Mouse (Mus musculus) skeletal muscle tissue, adult 2 months (tissue): ENCODE data around the gene Dynlt1f.
"Not testable (repeated sequence)": the region's sequence is repeated elsewhere in the genome, so short reads cannot be mapped to it uniquely, and the experiment has no call there.

Experiments
- DNase-seq: peaks from one replicate; pipeline ENCODE4 v3.0.0-alpha.2; 2012; ENCODE audit warnings: low read depth, low spot score

Dynlt1f gene

DNA sequence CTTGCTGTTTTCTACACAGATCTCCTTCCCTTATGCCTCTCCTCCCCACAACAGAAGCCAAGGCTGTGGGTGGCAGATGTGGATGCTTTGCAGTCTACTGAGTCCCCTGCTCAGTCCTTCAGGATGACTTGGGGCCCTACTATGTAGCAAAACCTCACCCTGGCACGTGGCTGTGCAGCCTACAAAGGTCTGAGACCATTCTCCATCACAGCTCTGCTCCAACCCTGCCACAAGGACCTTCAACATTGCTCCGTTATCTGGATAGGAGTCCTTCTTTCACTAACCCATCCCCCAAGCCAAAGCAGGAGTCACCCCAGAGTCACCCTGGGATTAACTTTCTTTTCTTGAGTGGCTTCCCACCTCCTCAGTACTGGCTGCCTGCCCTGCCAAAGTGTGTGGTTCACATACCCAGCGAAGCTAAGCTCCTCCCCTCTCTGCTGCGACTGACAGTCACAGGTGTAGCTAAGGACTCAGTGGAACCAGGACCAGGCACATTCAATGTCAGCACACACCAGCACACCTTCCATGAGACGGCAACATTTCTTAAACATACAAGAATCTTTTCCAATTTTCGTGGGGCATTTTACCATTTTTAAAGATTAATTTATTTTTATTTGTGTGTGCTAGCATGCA lies 30.7 kb downstream of the Dynlt1f start:
- not testable (repeated sequence) for DNase-seq

DNA sequence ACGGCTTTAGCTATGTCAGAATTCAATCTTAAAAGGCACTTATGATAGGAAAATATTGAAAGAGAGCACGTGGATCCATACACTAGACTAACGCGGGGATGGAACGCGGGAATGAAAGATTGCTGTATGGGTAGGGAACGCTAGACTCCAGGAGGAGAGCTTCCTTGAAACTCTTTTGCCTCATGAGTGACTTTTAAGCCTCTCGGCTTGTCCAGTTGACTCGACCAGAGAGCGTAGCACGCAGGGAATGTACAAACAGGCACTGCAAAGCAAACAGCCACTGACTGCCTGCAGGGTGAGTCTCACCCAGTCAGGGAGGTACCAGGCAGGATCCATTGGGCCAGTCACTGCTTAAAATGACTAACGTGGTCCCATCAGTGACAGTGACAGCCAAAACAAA lies 33.7 kb downstream of the Dynlt1f start:
- DNase-seq = not testable (repeated sequence)

DNA sequence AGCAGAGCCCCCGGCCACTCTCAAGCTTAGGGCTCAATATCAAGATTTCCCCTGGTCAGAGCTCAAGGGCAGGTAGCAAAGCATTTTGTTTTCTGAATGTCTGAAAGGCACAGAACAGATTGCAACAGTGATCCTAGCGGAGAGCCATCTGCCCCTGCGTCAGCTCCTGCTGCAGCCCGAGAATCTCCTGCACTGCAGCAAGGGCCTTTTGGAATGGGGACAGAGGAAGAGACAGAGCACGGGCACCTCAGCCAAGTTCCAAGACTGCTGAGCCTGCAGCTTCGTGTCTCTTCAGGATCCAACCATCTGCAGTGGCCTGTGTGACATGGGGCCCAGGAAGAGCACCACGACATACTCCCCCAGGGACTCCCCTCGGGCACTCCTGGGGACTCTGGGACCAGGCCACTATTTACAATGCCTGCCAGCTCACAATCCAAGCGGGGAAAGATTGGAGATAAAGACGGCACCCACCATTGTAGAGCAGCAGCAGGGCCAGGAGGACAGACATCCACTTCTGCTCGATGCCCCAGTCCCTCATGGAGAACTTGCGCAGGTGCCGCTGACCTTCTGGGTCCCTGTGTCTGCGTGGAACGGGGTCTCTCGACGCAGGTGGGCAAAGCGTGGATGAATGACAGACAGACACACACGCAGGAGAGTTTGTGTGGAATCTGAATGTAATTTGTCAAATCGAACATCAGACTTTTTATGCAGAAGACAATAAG lies 34.8 kb downstream of the Dynlt1f start:
- not testable (repeated sequence) for DNase-seq

DNA sequence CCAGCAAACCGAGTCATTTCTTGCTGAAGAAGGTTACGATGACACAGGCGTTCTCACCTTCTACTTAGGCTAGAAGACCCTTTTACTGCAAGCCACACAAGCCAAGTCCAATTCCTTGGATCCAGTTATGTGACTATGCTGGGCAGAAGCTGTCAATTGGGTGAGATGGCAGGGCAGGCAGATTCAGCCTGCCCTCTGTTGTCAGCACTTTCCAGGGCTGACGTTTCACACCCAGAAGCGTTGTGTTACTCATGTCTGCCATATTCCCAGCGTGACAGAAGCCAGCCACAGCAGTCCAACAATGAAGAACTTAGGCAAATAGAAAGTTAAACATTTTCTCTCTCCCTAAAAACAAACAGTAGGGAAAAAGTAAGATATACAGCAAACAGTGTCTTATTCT lies 35.7 kb downstream of the Dynlt1f start:
- DNase-seq = not testable (repeated sequence)

DNA sequence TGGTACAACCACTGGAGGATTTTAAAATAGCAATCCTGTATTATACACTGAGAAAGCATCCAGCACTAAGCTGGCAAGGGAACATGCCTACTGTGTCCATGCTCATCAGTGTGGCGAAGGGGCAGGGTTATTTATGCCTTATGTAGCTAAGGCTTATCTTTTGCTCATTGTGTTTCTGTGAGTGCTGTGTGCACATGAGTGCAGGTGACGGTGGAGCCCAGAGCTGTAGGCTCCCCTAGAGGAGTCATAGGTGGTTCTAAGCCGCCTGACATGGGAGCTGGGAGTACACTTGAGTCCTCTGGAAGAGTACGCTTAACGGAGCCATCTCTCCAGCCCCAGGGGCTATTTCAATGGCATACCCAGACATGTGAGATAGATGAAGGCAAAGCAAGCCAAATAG lies 36.4 kb downstream of the Dynlt1f start:
- DNase-seq = not testable (repeated sequence)

DNA sequence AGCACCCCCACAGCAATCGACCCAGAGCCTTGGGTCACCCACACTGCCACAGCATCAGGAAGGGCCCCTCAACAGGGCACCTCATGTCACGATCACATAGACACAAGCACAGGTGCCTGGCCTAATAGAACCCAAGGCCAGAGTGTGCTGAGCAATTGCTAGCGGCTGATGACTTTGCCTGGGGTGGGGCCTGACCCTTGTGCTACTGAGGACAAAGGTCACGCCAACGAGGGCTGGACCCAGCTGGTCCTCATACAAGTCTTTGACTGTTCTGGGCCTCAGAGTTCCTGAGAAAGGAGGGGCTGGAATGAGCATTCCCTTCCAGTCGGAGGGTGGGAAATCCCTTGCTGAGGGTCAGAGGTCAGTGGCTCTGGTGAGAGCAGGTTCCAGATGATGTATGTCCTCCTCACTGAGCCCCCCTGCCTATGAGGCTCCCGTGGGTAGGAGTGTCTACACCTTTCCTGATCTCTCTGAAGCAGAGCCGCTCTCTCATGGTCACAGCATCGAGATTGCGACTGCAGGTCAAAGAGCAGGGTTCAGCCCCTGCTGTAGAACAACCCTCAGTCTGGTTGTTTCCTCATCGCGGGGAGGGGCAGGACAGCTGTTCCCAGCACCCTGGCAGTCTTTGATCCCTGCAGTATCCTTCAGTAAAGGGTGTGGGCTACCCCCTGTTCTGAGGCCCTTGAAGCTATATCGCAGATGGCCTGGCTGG lies 37.9 kb downstream of the Dynlt1f start:
- not testable (repeated sequence) for DNase-seq

DNA sequence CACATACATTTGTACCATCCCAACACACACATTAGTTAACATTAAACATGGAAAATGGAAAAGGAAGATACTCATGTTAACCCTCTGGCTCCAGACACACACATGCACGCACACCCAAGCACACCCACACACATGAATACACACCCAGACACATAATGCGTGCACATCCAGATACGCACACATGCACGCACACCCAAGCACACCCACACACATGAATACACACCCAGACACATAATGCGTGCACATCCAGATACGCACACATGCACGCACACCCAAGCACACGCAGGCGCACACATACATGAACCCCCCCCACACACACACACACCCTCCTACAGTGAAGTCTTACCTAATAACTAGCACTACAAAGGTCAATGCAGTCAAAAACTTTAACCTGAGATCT lies 39.0 kb downstream of the Dynlt1f start:
- DNase-seq = not testable (repeated sequence)

DNA sequence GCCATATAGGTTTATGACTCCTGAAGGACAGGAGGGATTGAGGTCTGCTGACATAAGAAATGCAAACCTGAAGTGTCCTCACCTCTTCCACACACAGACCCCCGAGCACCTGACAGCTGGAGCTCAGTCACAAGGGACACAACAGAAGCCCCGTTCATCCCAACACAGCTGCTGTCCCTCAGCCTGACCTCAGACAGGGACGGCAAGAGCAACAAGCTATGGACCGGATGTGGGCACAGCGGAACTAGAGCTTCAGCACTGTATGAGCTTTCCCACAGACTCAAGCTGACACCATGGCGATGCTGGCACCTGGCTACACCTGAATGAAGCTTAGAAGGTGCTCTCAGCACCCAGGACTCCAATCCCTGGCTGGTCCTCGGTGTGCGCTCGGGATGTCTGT lies 41.4 kb downstream of the Dynlt1f start:
- not testable (repeated sequence) for DNase-seq

DNA sequence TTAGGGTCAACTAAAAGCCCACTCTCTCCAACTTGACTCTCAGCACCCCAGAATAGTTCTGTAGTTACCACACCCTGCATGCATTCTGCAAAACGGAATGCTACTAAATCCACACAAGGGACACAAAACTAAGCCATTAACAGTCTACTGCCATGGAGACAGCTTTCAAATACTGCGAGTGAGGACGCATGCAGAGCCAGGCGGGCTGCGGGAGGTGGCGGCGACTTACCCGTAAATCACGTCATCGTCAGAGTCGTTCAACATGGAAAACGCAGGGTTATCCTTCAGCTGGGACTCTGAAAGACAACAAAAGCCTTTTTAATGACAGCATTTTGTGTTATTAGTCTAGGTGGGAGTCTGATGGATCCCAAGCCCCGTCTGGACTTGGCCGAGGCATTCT lies 42.2 kb downstream of the Dynlt1f start:
- not testable (repeated sequence) for DNase-seq

DNA sequence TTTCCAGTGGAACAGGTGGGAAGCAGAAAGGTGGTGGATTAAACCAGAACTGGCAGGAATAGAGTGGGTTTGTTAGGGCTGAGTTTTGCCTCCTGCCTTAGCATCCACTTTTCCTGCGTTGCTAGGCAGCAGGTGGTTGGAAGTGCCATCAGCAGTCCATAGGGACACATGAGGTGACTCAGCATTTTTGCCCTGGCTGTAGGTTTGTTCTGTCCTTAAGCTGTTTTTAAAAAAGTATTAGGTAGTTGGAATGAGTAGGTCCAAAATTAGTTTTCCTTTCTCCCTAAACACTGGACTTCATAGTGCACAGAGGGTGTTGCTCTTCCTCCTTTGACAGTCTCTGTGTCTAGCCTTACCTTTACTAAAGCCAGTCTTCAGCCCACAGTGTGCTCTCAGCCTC lies 50.4 kb downstream of the Dynlt1f start:
- DNase-seq = not testable (repeated sequence)

DNA sequence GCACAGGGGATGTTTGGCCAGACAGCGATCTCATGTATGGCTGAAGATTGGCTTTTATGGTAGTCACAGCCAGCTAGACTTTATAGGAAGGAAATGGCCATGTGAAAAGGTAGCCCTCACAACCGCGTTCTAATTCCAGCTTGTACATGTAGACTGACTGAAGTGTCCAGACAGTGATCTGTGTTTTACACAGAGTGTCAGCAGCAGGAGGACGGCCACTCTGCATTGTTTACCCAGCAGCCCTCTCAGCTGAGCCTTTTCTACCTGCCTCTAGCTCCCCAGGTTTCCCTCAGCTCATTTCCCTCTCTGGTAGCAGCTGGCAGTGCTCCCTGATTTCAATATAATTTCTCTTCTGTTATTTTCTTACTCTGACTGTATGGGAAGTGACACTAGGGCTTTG lies 53.5 kb downstream of the Dynlt1f start:
- not testable (repeated sequence) for DNase-seq

DNA sequence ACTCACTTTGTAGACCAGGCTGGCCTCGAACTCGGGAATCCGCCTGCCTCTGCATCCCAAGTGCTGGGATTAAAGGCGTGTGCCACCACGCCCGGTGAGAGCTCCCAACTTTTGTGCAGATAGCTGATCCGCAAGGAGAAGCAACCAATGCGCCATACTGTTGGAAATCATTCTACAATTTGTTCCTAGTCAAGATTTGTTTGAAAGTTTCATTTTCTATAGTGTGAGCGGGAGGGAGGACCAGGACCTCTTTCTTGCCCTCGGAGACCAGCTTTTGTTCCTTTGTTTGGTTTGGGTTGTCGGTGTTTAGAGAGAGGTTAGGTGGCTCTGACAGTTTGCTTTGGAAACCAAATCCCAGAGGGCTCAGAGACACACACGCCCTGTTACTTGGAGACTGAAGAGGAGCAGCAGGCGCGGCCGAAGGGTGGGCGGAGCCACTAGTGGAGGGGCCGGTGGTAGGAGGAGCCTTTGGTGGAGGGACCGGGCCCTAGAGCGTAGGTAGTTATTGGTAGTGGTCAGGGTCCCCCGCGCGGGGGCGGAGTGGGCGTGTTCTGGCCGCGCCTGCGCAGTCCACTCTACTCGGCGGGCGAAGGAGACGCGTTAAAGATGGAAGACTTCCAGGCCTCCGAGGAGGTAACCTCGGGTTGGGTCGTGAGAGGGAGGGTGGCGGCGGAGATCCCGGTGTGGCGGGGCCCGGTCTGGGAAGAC lies 54.3 kb downstream of the Dynlt1f start, which contains the start of gene Dynlt1c:
Dynlt1c (plus strand) TSS at position 468 of the 708 bp plus-strand sequence.
- peak; percentile 91 for DNase-seq

DNA sequence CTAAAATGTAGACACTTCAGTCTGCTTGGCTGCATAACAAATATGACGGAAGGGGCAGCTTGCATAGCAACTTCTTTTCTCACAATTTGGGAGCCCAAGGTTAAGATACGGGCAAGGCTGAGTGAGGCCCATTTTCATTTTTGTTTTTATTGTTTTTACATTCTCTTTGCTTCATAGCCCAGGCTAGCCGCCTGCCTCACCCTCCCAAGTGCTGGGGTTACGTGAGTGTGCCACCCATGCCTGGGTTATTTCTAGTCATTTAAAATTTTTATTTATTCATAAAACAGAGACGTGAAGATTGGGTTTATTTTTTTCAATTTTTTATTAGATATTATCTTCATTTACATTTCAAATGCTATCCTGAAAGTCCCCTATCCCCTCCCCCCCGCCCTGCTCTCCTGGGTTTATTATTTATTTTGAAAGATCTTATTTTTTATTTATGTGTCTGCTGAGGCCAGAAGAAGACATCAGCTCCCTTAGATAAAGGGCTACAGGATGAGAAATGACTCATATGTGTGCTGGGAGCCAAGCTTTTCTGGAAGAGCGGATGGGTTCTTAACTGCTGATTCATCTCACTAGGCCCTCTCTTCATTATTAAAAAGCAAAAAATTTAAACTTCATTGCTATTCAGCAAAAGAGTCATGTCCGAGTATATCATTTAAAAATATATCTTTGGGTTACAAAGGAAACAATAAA lies 55.3 kb downstream of the Dynlt1f start:
- DNase-seq = not testable (repeated sequence)

DNA sequence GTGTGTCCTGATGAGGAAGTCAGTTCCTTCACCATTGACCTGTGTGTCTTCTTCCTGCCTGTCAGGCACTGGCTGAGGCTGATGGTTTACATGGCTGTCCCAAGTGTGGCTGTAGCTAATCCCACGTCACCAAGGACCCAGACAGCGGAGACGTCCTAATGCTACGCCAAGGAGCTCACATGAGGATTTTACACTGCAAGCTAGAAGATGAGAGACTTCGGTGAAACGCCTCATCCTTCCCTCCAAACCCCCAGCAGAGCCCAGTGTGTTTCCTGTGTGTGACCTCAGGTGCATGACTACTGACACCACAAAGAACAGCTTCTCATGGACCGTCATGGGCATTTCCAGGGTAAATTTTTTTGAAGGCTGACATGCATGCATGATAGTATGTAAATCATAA lies 57.3 kb downstream of the Dynlt1f start:
- not testable (repeated sequence) for DNase-seq
